Mouse (Mus musculus): ENCODE data around the gene Traf3ip1.

Traf3ip1 gene

GRCm38 (mm10) chr1:91537786-91538569 is 43.5 kb downstream of the Traf3ip1 start:
- no peak for DNase-seq

GRCm38 (mm10) chr1:91538570-91538929 is 44.1 kb downstream of the Traf3ip1 start:
- DNase-seq: no peak

GRCm38 (mm10) chr1:91539246-91539645 is 44.8 kb downstream of the Traf3ip1 start:
- no peak for DNase-seq

- DNase-seq: peak; percentile 49
Measured at GRCm38 (mm10) chr1:91539704-91540270, 45.3 kb downstream of the Traf3ip1 start.

DNA sequence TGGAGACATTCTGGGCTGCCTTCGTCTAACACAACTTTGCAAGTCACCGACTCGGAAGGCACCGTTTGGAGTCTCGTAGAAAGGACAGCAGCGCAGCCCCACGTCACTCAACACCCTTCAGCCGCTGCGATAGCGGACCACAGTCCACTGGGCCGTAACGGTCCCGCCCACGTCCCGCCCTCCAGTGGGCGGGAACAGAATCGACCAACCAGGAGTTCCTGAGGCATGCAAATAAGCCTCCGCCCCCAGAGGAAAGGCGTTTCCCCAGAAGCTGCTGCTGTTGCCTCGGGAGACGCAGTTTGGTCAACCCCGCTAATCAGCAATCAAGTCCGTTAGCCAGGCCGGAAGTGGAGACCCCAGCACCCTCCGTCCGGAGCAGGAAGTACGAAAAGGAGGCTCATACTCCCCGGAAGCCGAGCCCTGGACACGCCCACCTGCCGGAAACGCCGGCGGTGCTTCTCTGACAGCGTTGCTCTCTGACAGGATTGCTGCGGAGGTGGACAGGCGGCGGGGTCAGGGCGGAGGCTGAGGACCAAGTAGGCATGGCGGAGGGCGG is 45.9 kb downstream of the Traf3ip1 start, which contains the start of gene Asb1:
Gene Asb1 (plus strand): TSS at position 274 of the 556 bp plus-strand sequence.
- DNase-seq: peak; percentile 91

GRCm38 (mm10) chr1:91541042-91541592 is 46.7 kb downstream of the Traf3ip1 start:
- DNase-seq: no peak

DNA sequence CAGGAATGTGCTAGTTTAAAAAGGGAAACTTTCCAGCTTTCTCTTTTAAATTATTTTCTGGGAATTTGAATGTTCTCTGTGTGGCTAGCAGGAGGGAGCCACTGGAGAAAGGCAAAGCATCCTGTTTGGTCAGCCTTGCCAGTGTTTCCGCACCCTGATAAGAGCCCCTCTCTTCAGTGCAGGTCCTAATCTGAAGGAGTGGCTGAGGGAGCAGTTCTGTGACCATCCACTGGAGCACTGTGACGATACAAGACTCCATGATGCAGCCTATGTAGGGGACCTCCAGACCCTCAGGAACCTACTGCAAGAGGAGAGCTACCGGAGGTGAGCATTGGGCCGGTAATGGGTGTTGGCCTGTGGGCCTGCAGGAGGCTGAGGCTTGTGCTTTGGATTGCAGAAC is 49.5 kb downstream of the Traf3ip1 start:
- DNase-seq: no peak

GRCm38 (mm10) chr1:91545226-91545625 is 50.8 kb downstream of the Traf3ip1 start:
- DNase-seq: no peak

DNA sequence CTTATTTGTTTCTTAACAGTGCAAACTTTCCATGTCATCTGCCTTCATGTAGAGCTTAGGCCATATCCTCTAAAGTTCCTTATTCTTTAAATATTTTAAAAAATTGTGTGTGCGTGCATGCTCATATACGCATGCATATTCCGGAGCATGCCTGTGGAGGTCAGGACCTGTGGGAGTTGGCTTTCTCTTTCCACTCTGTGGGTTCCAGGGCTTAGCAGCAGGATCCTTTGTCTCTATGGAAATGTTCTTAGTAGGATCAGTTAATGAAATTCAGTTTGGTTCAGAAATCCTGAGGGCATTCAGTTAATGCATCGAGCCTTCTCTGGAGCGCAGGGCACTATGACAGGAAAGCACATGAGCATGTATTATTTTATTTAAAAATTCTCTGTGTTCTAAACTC is 53.1 kb downstream of the Traf3ip1 start:
- DNase-seq: no peak

DNA sequence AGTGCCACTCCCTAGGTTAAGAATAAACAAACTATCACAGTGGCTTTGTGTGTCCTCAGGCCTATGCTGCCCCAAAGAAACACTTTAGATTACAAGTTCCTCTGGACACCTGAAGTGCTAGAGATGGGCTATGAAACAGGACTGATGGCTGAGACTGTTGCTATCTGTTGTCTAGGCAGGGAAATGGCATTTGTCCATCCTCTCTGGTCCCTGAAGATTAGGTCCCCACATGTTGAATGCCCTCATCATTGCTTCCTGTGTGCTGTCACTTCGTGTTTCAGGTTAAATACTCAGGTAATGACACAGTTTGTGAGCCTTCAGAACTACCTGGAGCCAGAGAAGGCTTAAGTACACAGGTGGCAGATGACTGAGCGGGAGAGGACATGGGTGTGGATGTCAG is 54.6 kb downstream of the Traf3ip1 start:
- no peak for DNase-seq

GRCm38 (mm10) chr1:91557099-91557498 is 62.7 kb downstream of the Traf3ip1 start:
- no peak for DNase-seq

DNA sequence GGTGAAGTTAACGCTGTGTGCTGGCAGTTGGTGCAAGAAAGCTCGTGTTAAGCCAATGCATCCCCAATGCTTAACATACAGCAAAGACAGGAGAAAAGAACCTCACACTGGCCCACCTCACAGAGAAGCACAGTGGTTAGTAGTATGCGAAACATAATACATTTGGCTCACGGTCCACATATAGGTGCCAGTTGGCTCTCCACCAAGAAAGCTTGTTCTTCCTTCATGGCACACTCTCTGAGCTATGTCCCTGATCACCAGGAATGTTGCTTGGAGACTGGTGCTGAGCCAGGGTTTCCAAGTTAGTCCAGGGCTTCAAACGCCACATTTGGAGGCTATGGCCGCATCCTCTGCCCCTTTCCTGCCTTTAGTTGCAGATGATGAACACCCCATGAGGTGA is 66.8 kb downstream of the Traf3ip1 start:
- no peak for DNase-seq

GRCm38 (mm10) chr1:91562977-91563590 is 68.6 kb downstream of the Traf3ip1 start:
- DNase-seq: no peak

- DNase-seq: no peak
Measured at GRCm38 (mm10) chr1:91564004-91564403, 69.6 kb downstream of the Traf3ip1 start.

GRCm38 (mm10) chr1:91564598-91564997 is 70.2 kb downstream of the Traf3ip1 start:
- no peak for DNase-seq

DNA sequence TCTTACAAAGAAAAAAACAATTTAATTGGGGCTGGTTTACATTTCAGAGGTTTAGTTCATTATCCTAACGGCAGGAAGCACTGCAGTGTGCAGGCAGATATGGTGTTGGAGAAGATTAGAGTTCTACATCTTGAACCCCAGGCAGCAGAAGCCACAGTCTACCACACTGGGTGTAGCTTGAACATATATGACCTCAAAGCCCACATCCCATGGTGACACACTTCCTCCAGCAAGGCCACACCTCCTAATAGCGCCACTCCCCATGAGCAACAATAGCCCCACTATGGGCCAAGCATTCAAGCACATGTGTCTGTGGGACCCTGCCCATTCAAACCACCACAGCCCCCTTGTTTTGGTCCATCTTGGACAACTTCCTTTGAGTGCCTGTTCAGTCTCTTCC is 72.8 kb downstream of the Traf3ip1 start:
- no peak for DNase-seq

DNA sequence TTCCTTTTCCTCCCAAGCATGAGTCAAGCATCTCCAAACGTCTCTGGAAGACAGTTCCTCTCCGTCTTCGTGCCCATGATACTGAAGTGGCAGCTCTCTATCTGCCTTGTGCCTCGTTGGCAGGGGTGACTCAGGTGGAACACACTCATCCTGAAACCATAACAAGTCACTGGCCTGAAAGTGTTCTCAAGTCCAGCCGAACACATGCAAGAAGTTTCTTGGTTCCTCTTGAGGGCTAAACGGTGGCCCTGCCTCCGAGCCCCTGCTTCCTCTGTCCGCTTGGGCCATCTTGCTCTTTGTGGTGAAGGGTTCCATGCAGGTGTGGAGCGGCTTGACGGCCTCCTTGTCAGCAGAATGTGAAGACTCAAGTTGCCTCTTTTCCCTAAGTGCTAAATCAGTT is 78.0 kb downstream of the Traf3ip1 start:
- no peak for DNase-seq

DNA sequence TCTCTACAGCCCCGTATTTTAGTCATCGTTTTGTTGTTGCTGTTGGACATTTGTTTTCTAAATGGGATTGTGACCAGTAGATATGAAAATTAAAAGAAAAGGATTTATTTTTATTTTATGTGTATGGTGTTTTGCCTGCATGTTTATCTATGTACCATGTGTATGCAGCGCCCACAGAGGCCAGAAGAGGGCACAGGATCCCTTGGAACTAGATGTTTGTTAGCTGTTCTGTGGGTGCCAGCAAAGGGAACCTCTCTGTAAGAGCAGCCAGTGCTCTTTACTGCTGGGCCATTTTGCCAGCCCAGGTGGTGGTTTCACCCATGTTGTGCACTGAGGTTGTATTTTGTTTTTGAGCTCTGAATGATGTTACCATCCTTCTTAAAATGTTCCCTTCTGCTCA is 79.8 kb downstream of the Traf3ip1 start:
- peak; percentile 84 for DNase-seq

DNA sequence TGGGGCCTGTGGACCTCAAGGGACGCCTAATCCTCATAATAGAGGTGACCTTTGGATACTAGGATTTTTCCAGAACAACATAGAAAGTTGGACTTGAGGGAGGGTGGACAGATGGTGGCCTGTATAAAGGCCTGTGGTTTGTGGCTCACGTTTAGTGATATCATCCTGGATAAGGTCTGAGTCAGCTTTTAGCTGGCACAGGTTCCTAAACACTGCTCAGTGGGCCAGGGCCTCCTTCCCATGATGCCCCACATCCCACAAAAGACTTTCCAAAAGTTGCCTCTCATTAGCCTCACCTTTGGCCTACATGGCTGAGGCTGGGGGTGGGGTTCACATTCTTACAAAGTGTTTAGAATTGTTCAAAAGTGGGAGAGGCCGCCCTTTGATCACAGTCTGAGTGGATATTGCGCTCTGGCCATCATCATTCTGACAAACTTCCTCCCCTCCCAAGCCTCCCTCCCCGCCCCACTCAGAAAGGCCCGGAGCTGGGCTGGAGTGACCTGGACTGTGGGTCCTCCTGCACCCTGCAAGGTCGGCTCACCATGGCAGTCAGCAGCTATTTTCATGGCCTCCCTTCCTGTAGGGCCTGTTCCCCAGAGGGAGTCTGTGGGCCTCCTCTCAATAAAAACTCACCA is 83.6 kb downstream of the Traf3ip1 start:
- no peak for DNase-seq

Data from thymus, postnatal 4 days (tissue).